Mouse (Mus musculus): Measurements from ENCODE around the gene Gsc2.
"Not testable (repeated sequence)": the region's sequence is repeated elsewhere in the genome, so short reads cannot be mapped to it uniquely, and the experiment has no call there.

Gene Gsc2

DNA sequence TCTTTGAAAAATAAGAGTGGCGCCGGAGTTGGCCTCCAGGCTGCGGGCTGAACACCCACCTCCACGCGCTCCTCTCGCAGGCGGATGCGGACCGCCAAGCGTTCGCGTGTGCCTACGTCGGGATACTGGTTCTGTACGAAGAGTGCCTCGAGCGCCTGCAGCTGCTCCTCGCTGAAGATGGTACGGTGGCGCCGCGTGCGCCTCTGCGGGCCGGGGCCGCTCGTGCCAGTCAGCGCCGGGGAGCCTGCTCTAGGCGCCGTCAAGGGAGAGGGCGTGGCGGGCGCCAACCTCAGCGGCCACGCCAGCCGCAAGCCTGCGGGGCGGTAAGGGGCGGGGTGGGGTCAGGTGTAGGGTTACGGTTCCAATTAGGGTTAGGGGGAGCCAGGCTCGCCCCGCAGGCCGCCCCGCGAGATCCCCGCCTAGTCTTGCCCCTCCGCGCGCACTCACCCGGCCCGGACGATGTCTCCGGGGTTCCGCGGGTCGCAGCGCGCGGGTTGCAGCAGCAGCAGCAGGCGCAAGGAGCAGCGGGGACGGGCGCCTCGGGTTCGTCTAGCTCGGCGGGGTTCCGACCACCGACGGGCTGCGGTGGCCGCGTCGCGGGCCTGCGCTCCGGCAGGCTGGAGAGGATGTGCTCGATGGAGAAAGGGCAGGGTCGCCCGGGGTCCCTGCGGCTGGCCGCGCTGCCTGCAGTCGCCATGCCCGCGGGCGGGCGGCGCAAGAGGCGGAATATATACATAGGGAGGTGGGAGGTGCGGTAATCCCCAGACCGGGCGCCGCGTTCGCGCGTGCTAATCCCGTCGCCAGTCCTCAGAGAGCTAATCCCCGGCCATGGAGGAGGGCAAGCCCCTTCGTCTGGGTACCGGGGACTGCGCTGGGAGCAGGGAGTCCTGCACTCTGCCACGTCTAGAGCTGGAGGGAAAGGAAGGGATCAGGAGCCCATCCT, at the start of gene Gsc2:
TSS of gene Gsc2 (minus strand) at position 753 of the 943 bp plus-strand sequence.
- peak; percentile 31 for DNase-seq (ENCODE audit: low spot score)

DNA sequence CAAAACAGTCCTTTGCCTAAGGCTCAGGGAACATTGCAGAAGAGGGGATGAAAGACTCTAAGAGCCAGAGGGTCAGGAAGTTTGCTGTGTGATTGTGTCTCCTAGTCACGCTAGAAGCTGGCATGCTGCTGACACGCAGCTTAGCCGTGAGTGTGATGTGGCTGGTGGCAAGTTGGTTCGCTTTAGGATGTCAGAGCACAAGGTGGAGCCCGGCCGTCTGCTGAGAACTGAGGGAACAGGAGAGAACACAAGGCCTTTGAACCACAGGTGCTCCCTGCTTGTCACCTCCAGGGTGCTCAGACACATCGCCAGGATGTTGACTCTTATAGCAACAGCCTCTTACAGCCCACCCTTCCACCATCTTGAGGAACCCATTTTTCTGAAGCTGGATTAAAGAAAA, 47.2 kb upstream of the Gsc2 start:
- no peak for DNase-seq (ENCODE audit: low spot score)

- DNase-seq (ENCODE audit: low spot score) = not testable (repeated sequence)
These were observed 41.3 kb upstream of the Gsc2 start for GRCm38 (mm10) chr16:17956052-17956638.

GRCm38 (mm10) chr16:17951618-17952017, 36.8 kb upstream of the Gsc2 start:
- no peak for DNase-seq (ENCODE audit: low spot score)

DNA sequence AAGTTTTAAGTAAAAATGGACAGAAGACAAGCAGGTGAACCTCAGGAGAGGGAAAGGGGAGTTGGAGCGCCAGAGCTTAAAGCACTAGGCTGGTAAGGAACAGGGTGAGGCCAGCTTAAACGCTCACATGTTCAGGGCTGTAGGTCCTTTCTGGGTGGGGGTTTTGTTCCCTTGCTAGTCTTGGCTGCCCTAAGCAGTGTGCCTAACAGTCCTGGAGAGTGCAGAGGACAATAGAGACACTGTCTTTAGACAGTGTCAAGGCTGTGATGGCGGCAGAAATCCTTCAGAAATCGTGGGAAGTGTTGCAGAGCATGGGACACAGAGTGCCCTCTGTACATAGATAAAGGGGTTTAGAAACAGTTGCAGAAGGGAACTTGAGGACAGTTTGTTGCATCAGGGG, 35.2 kb upstream of the Gsc2 start:
- DNase-seq (ENCODE audit: low spot score) = peak; percentile 80

GRCm38 (mm10) chr16:17949421-17949877, 34.6 kb upstream of the Gsc2 start:
- no peak for DNase-seq (ENCODE audit: low spot score)

- DNase-seq (ENCODE audit: low spot score) = no peak
These were observed 30.4 kb upstream of the Gsc2 start for GRCm38 (mm10) chr16:17945081-17945831.

- DNase-seq (ENCODE audit: low spot score) = no peak
These were observed 28.6 kb upstream of the Gsc2 start for GRCm38 (mm10) chr16:17943466-17943865.

DNA sequence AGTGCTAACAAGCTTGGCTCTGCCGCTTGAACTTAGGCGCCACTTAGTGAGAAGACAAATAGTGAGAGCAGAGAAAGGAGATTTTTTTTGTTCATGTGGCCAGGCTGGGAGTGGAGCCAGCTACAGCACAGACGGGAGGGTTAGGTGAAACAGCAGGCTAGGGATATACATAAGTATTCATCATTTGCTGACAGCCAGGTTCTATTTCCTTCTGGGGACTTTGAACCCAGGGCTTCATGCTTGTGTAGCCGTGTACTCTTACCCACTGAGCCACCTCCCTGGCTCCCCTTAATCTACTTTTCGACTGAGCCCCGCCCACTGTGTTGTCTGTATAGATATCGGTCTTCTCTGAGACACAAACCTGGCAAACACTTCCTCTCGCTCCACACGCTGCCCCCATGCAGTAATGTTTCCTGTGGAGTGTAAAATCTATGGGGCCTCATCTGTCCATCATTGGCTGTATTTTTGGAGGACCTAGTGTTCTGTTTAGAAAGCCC, 24.4 kb upstream of the Gsc2 start:
- DNase-seq (ENCODE audit: low spot score) = no peak

- no peak for DNase-seq (ENCODE audit: low spot score)
These were observed 24.0 kb upstream of the Gsc2 start for GRCm38 (mm10) chr16:17938821-17939220.

DNA sequence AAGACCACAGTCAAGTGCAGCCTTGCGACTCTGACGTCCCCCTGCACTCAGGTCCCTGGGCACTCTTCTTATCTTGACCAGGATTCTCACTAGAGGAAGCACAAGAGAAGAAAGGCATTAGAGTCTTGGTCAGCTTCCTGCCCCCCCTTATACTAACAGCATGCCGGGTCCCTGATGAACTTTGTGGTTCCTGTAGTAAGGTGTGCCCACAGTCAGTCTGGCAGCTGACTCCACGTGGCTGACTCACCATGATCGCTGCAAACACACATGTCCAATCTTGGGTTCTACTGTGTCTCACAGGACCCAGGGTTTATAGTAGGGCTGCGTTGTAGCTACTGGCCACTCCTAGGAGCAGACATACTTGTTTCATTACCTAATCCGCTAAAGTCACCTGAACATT, 23.3 kb upstream of the Gsc2 start:
- DNase-seq (ENCODE audit: low spot score) = no peak

DNA sequence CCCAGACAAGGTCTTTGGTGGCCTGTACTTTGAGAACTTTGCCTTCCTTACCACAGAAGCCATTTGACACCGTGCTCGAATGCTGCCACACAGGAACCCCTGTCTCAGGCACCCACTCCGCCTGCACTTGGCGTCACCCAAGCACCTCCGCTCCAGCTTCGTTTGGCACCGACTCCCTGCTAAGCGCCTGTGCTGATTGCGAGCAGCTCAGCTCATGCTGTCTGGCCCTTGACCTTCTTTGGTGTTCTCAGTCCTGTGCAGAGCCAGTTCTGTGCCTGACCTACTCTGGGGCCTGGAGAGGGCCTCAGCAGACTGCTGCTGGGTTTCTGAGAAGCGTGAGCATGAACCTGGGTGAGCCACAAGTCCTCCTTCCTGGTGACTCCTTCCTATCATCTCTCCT, 21.9 kb upstream of the Gsc2 start:
- DNase-seq (ENCODE audit: low spot score) = no peak

DNA sequence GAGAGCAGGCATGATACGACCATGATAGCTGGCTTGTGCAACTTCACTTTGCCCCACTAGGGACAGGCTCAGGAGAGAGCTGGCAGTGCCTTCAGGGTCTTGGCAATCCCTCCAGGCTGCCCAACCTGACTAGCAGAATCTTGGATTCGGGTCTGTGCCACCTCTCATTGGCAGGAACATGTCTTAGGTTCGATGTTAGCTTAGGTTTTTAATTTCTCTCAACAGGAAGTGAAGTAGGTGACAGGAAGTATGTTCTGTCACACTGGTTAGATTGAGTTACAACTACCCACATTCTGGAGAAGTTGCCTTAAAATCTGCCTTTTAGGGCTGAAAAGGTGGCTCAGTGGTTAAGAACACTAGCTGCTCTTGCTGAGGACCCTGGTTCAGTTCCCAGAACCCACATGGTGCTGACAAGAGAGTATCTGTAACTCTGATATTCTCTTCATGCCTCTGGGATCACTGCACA, 19.6 kb upstream of the Gsc2 start:
- no peak for DNase-seq (ENCODE audit: low spot score)

DNA sequence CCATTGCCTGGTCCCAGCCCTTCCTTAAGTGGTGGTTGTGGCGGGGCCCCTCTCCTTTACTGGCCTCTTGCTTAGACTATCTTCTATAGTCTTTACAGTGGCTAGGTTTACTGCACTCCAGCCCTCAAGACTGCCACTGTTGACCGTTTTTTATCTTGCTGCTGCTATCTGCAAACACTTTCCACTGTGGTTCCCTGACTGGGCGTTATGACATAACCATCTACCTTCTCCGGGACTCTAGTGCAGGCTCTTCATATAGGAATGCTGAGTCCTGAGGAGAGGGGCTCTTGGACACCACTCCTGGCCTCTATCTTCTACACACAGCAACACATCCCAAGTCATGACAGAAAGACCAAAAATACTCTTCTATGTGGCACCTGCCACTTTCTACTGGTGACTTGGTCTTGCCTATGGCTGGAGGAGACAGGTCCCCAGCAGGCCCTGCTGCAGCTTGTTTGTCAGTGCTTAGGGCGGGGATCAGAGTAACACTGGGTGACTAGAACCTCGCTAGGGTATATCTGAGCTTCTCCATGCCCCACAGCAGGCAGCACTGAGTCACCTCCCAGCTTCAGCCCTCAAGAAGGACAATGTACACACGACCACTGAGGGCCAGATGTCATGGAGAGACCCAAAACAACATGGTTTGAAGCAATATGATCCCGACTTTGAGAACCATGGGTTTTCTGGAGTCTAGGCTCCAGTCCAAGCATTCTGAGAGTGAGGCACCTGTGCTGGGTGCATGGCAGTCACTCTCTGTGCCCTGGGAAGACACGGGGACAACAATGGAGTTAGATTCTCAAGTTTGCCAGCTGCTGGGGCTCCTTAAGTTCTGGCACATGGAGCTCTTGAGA, 19.0 kb upstream of the Gsc2 start:
- DNase-seq (ENCODE audit: low spot score) = no peak

DNA sequence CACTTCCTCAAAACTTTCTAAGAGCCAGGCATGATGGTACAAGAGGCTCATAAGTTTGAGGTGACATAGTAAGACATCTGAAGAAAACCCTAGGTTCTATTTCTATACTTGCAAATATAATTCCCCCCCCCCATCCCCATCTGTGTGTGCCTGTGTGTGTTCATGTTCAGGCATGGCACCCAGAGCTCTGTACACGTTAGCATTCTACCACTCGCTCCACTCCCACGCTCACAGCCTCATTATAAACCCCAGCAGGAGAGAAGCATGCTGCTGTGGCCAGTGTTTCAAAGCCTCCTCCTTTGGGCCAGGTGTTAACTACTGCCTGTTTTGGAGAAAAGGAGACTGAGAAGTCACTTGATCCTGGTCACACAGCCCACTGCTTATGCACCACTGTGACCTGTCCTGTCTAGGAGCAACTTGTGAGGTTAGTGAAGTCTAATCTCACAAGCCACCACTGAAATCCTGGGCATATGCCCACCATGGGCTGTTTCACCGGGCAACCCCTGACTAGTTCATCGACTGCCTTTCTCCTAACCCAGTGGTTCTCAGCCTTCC, 17.1 kb upstream of the Gsc2 start:
- no peak for DNase-seq (ENCODE audit: low spot score)

- DNase-seq (ENCODE audit: low spot score) = no peak
These were observed 14.8 kb upstream of the Gsc2 start for GRCm38 (mm10) chr16:17929631-17930030.

- DNase-seq (ENCODE audit: low spot score) = no peak
These were observed 14.4 kb upstream of the Gsc2 start for GRCm38 (mm10) chr16:17929211-17929610.

GRCm38 (mm10) chr16:17928627-17929104, 13.8 kb upstream of the Gsc2 start:
- DNase-seq (ENCODE audit: low spot score) = peak; percentile 79

- peak; percentile 86 for DNase-seq (ENCODE audit: low spot score)
These were observed 13.3 kb upstream of the Gsc2 start, which contains the start of gene Slc25a1 for GRCm38 (mm10) chr16:17928087-17928580. Gene Slc25a1, minus strand, starts transcription at chr16:17928219.

DNA sequence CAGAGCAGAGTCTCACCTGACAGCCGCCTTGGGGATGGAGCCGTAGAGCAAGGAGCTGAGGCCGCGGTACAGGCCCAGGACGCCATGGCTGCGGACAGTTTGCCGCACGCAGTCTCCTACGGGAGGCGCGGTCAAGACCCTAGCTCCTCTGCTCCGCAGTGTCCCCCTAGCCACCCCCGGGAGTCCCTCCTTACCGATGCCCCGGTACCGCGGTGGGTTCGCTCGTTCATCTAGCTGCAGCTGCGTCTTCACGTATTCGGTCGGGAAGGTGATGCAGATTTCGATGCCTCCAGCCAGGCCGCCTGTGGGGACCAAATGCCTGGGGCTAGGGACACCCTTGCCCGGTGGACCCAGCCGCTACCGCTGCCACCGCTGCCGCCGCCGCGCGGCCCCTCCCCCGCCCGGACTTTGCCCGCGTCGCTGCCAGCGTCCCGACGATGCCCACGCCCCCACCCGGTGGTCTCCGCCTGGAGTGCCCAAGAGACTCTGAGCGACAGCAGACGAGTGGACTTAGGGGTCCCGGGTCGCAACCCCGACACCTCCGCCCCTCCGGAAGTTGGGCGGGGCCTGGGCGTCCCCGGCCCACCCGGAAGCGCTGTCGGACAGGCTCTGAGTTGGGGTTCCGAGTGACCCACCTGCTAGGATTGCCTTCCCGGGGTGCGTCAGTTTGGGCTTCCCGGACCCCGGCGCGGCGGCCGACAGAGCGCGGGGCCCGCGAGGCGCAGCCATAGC, 12.7 kb upstream of the Gsc2 start:
- peak; percentile 32 for DNase-seq (ENCODE audit: low spot score)
